Mouse (Mus musculus): ENCODE measurements around the gene Pik3c2b. TPM values are rescaled to one million over a fixed set of nuclear protein-coding genes. Genes with fewer than 3 reads are reported as not detected.
A peak's percentile ranks its signal among the peaks of the same experiment; 100 is the strongest.
"Not testable (repeated sequence)": the region's sequence is repeated elsewhere in the genome, so short reads cannot be mapped to it uniquely, and the experiment has no call there.

The Pik3c2b gene
- total RNA-seq, 2 experiments from 2014 or later: 12.2 to 21.6 TPM

DNA sequence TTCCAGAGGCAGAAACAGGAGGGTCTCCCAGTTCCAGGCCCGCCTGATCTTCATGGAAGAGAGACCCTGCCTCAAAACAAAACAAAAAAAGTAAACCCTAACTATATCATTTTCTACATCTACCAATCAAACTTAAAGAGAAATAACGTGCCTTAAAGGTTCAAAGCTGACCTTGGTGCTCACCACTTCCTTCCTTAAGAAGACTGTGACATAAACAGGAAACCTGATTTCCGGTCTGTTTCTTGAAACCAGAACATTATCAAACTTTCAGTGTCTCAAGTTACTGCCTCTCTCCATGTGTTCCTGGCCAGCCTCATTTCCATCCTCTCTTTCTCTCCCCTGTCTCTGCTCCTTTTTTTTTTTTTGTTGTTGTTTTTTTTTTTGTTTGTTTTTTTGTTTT, 15.7 kb upstream of the Pik3c2b start:
- intact Hi-C loops (cut with DNase I; ENCODE audit: low total_unique reads): no loop called here

DNA sequence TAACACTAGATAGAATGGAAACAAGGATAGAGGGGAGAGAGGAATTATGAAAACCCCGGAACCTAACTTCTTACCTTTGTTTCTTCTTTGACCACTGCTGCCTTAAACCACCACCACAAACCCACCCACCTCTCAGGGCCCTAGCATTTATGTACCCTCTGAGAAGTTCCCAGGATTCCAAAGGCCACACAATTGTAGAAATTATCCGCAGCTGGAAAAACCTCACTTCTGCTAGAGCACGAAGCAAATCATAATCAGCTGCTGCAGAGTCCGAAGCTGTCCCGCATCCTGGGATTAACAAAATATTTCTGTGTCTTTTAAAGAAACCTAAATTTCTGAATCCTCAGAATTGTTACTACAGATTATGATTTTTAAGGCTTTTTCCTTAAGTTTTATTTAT, 15.0 kb upstream of the Pik3c2b start, which contains the start of gene Mdm4:
Gene Mdm4, minus strand, starts transcription at position 101 of the 400 bp plus-strand sequence.
- DNase-seq: no peak
- intact Hi-C loops (cut with DNase I; ENCODE audit: low total_unique reads): no loop called here

More for the DNA sequence above, 15.7 kb upstream of the Pik3c2b start:
- no peak for DNase-seq

GRCm38 (mm10) chr1:133032981-133033315, 12.5 kb upstream of the Pik3c2b start:
- DNase-seq: no peak
- intact Hi-C loops (cut with DNase I; ENCODE audit: low total_unique reads): no loop called here

DNA sequence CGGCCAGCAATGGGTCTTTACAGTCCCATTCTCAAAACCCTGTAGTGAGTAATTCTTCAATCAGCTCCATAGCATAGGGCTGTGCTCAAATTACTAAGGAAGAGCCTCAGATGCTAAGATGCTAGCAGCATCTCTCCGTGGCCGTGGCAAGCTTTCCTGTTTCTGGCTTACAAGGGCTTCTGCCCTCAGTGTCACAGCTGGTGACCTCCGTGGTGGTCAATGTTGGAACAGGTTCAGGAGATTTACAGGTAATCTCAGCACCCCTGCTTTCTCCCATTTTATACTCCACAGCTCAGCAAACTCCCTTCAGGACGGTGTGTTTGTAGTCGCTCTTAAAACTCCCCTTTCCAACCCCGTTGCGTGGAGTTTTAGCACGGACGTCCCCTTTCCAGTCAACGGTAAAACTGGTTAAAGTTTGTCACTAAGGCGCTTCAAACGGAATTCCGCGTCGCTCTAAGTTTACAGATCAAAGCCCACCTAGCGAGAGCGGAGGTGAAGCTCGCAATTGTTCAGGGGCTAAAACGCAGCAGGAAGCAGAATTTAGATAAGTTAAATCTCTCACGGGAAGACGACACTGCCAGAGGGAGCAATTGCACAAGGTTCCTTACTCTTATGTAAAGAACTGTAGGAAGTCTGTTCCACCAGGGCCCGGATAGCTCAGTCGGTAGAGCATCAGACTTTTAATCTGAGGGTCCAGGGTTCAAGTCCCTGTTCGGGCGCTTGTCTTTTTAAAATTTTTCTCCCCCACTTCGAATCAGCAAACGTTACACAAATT, 12.0 kb upstream of the Pik3c2b start:
- intact Hi-C loops (cut with DNase I; ENCODE audit: low total_unique reads): no loop called here
- peak; percentile 24 for DNase-seq

GRCm38 (mm10) chr1:133034091-133034460, 11.4 kb upstream of the Pik3c2b start:
- intact Hi-C loops (cut with DNase I; ENCODE audit: low total_unique reads): no loop called here
- DNase-seq: peak; percentile 31

GRCm38 (mm10) chr1:133034682-133035081, 10.8 kb upstream of the Pik3c2b start:
- intact Hi-C loops (cut with DNase I; ENCODE audit: low total_unique reads): not testable (repeated sequence)

GRCm38 (mm10) chr1:133039505-133039949, 5.9 kb upstream of the Pik3c2b start:
- intact Hi-C loops (cut with DNase I; ENCODE audit: low total_unique reads): no loop called here
- DNase-seq: peak; percentile 32

More at GRCm38 (mm10) chr1:133034682-133035081, 10.8 kb upstream of the Pik3c2b start:
- not testable (repeated sequence) for DNase-seq

- peak; percentile 87 for DNase-seq
- intact Hi-C loops (cut with DNase I; ENCODE audit: low total_unique reads): loop anchor here (5.0 kb wide), 1 partner anchor 36 kb away; no protein-coding TSS in a partner anchor
These were observed 484 bp downstream of the Pik3c2b start for GRCm38 (mm10) chr1:133045861-133046440.

GRCm38 (mm10) chr1:133046441-133046931, 1.0 kb downstream of the Pik3c2b start:
- DNase-seq: peak; percentile 38
- intact Hi-C loops (cut with DNase I; ENCODE audit: low total_unique reads): loop anchor here (5.0 kb wide), 1 partner anchor 36 kb away; no protein-coding TSS in a partner anchor

DNA sequence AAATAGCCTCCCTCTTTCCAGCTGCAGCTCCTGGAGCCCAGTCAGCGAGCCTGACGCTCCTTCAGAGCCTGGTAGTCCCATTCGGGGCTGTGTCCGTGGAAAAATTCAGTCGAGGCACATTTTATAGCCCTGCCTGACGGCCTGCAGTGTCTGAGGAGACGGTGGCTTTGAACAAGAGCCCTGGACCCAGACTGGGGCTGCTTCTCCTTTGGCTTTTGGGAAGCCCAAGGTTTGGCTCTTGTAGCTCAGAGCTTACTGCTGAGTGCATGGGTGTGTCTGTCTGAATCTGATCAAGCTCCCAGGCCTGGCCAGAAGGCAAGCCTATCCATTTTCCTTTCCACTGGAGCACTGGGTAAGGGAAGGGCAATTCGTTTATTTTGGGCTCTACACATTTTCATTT, 2.1 kb downstream of the Pik3c2b start:
- peak; percentile 49 for DNase-seq

GRCm38 (mm10) chr1:133048690-133049089, 3.2 kb downstream of the Pik3c2b start:
- intact Hi-C loops (cut with DNase I; ENCODE audit: low total_unique reads): loop anchor here (5.0 kb wide), 1 partner anchor 34 kb away; no protein-coding TSS in a partner anchor
- no peak for DNase-seq

More for the DNA sequence above, 2.1 kb downstream of the Pik3c2b start:
- intact Hi-C loops (cut with DNase I; ENCODE audit: low total_unique reads): loop anchor here (5.0 kb wide), 1 partner anchor 35 kb away; no protein-coding TSS in a partner anchor

- no peak for DNase-seq
- intact Hi-C loops (cut with DNase I; ENCODE audit: low total_unique reads): no loop called here
These were observed 4.5 kb downstream of the Pik3c2b start for GRCm38 (mm10) chr1:133050001-133050431.

GRCm38 (mm10) chr1:133051829-133052228, 6.4 kb downstream of the Pik3c2b start:
- intact Hi-C loops (cut with DNase I; ENCODE audit: low total_unique reads): no loop called here
- DNase-seq: no peak

DNA sequence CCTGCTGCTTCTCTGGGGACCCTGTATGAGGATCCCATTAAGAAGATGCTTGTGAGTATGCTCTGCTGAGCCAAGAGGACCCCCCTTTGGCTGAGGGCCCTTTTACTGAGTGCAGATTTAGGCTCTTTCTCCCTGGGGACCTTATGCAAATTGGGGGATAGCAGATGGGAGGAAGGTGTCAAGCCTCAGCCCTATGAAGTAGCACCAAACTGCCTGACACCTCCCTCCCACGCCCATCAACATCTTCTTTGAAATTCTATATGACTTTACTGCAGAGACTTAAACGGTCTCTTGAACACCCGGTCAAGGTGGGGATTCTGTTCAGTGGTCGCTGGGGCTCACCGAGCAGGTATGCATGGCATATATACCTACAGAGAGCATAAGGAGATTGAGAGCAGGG, 7.6 kb downstream of the Pik3c2b start:
- DNase-seq: no peak
- intact Hi-C loops (cut with DNase I; ENCODE audit: low total_unique reads): no loop called here

DNA sequence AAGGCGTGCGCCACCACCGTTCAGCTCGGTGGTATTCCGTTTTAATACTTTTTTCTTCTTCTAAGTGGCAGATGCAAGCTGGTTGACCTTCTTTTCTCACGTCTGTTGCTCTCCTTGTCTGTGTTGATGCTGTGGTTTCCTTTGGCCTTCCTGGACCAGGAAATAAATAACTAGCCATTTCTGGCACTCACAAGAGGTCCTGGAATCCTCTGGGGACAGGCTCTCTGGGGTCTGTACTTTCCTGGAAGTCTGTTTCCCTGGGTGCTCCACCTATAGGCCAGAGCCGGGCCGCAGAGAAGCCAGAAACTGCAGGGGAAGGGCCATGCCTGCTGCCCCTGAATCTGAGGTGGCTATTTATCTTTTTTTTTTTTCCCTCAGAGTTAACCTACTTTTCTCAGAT, 8.9 kb downstream of the Pik3c2b start:
- no peak for DNase-seq
- intact Hi-C loops (cut with DNase I; ENCODE audit: low total_unique reads): no loop called here

DNA sequence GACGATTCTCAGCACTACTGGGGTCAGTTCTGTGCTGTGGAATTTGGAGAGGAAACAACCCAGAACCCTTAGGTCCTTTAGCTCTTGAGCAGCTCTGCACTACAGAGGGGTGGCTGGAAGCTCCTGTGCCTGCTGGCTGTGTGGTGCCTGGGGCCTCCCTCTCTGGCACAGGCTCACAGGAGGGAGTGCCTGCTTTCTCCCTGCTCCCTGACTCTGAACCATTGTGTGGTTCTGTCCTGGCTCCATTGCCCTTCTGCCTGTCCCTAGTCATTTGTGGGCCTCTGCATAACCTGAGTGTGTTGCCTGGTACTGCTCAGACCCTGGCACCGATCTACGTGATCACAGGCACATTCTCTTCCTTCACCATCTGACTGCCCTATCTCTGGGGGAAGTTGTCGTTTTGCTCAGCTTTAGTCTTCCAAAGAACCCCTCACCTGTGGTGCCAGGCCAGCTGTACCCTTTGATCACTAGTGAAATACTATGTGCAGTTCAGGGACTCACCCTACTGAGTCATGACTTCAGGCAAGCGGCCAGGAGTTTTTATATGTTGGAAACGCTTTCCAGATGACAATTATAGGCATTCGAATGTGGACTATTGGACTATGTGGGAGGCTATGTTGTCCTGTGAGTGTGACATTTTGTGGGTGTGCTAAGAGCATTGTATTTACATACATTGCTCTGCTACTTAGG, 12.0 kb downstream of the Pik3c2b start:
- intact Hi-C loops (cut with DNase I; ENCODE audit: low total_unique reads): no loop called here
- DNase-seq: no peak

GRCm38 (mm10) chr1:133059592-133059991, 14.1 kb downstream of the Pik3c2b start:
- no peak for DNase-seq
- intact Hi-C loops (cut with DNase I; ENCODE audit: low total_unique reads): no loop called here

GRCm38 (mm10) chr1:133060681-133061080, 15.2 kb downstream of the Pik3c2b start:
- intact Hi-C loops (cut with DNase I; ENCODE audit: low total_unique reads): no loop called here
- no peak for DNase-seq

DNA sequence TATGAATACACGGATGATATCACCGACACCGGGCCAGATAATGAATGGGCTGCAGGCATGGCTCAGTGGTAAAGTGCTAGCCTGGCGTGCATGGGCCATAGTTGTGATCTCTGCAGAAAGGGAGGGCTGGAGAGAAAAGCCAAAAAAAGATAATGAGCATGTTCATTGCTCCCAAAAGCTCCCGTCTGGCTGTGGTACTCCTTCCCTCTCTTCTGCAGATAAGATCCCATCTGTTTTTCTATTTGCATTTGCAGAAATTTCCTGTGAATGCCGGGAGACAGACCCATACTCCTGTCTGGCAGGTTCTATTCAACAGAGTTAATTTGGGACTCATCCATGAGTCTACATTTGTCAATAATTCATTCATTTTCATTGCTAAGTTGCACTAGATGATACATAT, 17.7 kb downstream of the Pik3c2b start:
- no peak for DNase-seq
- intact Hi-C loops (cut with DNase I; ENCODE audit: low total_unique reads): no loop called here

DNA sequence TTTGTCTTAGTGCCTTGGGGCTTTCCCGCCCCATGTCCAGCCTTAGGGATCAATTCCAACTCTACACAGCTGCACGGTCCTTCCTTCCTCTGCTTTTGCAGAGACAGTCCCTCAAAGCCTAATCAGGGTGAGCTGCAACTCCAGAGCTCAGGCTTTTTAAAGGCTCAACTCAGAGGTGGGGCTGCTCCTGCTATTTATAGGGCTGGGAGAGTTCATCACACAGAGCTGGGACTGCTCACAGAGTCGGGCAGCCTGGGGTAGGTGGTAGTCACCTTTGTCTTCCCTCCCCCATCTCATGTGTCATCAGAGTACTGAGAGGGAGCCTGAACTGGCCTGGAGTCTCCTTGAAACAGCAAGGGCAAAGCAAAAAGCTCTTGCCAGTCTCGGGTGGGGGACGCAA, 22.8 kb downstream of the Pik3c2b start:
- peak; percentile 48 for DNase-seq
- intact Hi-C loops (cut with DNase I; ENCODE audit: low total_unique reads): no loop called here

Measured in gastrocnemius, postnatal 14 days (tissue).